Mouse (Mus musculus) lung, embryonic 15.5 days (tissue): Measurements from ENCODE around the gene Pfdn4. TPM values are rescaled to one million over a fixed set of nuclear protein-coding genes. Genes with fewer than 3 reads are reported as not detected.
"Not testable (repeated sequence)": the region's sequence is repeated elsewhere in the genome, so short reads cannot be mapped to it uniquely, and the experiment has no call there.

Source experiments
- ATAC-seq: fragments of 200-750 bp; cut with Nextera tagmentation; 2 replicates; pipeline ENCODE4 v1.8.0; 2017; ENCODE audit warnings: moderate number of reproducible peaks, borderline replicate concordance; ENCODE audit not compliant: low FRiP score, low TSS enrichment; ENCODE audit errors: extremely low read depth
- H3K27ac ChIP-seq: fragments of 300-500 bp; sonication (generic); 2 replicates; pipeline ENCODE4 v1.5.1; 2015; ENCODE audit warnings: moderate library complexity, mild to moderate bottlenecking, inconsistent platforms
- H3K27me3 ChIP-seq: fragments of 300-500 bp; sonication (generic); 2 replicates; pipeline ENCODE4 v1.6.1; 2015; ENCODE audit warnings: inconsistent platforms
- H3K36me3 ChIP-seq: fragments of 300-500 bp; sonication (generic); 2 replicates; pipeline ENCODE4 v1.6.1; 2015; ENCODE audit warnings: inconsistent platforms
- H3K4me1 ChIP-seq: fragments of 300-500 bp; sonication (generic); 2 replicates; pipeline ENCODE4 v1.6.1; 2015; ENCODE audit warnings: inconsistent platforms
- H3K4me2 ChIP-seq: fragments of 300-500 bp; sonication (generic); 2 replicates; pipeline ENCODE4 v1.6.1; 2015; ENCODE audit warnings: inconsistent platforms, mild to moderate bottlenecking, moderate library complexity
- H3K4me3 ChIP-seq: fragments of 300-500 bp; sonication (generic); 2 replicates; pipeline ENCODE4 v1.5.1; 2015; ENCODE audit warnings: mild to moderate bottlenecking, inconsistent platforms
- H3K9ac ChIP-seq: fragments of 300-500 bp; sonication (generic); 2 replicates; pipeline ENCODE4 v1.6.1; 2015; ENCODE audit warnings: inconsistent platforms
- H3K9me3 ChIP-seq: fragments of 300-500 bp; sonication (generic); 2 replicates; pipeline ENCODE4 v1.6.1; 2016; ENCODE audit warnings: inconsistent platforms
- WGBS: fragments of 180-500 bp; shearing (Covaris S2); methylation state at CpG from one replicate; pipeline ENCODE4 v1.1.7; 2015; 5-methylcytosine and 5-hydroxymethylcytosine counted together
- polyA plus RNA-seq: library from polyadenylated mRNA; unstranded; fragments of >200 nt; fragmentation: Nextera tagmentation; extraction: Ambion mirVana; gene quantifications from 2 replicates; pipeline ENCODE4 v1.2.1, GENCODE M21; 2015

Gene Pfdn4
- polyA plus RNA-seq, result 69.3 and 70.6 TPM in 2 replicates

DNA sequence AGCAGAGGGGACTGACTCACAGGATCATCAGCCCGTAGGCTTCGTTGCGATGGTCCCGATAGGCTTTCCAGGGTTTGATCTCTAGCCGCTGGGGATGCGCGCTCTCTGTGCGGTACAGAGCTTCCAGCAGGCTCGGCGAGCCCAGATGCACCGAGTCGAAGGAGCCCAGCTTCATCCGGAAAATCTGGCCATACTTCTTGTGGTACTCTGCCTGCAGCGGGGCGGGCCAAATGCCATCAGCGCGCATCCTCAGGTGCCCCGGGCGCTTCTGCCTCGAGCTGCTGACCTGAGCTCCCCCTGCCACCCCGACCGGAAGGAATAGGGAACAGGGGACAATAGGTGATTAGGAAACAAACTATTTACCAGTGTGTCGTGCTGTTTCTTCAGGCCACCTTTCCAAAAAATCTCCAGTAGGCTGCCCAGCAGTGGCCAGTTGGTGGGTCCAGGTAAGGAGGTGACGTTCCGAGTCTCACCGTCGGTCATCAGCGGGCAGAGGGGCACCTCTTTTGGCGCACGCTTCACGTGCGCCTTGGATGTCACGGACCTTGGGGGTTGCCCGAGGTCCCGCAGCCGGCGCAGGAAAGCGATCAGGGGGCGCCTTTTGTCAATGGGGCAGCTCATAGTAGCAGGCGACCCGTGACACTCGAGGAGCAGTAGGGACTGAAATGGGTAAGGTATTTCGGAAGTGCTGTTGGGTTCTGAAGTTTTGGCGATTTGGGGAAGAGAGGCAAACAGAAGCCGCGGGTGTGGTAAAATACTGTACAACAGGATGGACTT is at the start of gene Pfdn4:
Pfdn4 (plus strand) TSS at position 275 of the 777 bp plus-strand sequence.
- H3K9ac ChIP-seq, result no peak within 1 kb of the TSS
- H3K4me2 ChIP-seq, result peak within 1 kb of the TSS; percentile 41
- ATAC-seq, result no peak
- H3K9me3 ChIP-seq, result no peaks in the 10 kb centered on the region
- peaks cover 80% of the 10 kb centered on the region for H3K27me3 ChIP-seq
- under 1% methylated on average over 46 of the region's 46 CpGs for WGBS
- H3K4me1 ChIP-seq, result peaks cover 16% of the 10 kb centered on the region
- H3K4me3 ChIP-seq, result peak within 1 kb of the TSS; percentile 14; the same call in 1 of the 2 replicates
- H3K27ac ChIP-seq, result no peak within 1 kb of the TSS
- no peaks in the 10 kb centered on the region for H3K36me3 ChIP-seq

DNA sequence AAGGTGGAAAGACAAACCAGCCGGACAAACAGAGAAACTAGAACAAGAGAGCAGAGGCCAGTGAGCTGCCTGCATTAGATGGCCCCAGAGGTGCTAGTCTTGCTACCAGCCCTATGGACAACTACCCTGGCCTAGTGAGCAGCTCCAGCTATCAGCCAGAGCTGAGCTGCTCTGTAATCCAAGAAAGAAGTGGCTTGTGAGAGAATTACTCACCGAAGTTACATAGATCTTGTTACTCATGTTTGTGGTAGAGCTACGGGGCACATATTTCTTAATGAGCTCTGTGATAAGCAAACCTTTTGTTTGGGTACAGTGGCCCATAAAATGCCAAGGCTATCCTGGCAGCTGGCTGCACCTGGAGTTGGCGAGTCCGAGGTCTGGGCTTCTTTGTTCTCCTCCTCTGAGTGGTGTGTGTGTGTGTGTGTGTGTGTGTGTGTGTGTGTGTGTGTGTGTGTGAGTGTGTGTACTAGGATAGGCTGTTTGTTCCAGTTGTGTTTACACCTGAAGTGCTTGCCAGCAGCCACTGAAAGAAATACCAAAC is 49.3 kb upstream of the Pfdn4 start:
- Histone ChIP-seq H3K4me2 (no peak overlapping the region), H3K36me3 (no peaks in the 10 kb centered on the region), H3K4me3 (no peak overlapping the region), H3K27me3 (no peaks in the 10 kb centered on the region; the same call in 1 of the 2 replicates), H3K4me1 (peaks cover 9% of the 10 kb centered on the region), H3K27ac (no peak overlapping the region), H3K9ac (no peak overlapping the region), H3K9me3 (no peaks in the 10 kb centered on the region)
- ATAC-seq, result no peak
- 57% methylated on average over 5 of the region's 5 CpGs for WGBS

DNA sequence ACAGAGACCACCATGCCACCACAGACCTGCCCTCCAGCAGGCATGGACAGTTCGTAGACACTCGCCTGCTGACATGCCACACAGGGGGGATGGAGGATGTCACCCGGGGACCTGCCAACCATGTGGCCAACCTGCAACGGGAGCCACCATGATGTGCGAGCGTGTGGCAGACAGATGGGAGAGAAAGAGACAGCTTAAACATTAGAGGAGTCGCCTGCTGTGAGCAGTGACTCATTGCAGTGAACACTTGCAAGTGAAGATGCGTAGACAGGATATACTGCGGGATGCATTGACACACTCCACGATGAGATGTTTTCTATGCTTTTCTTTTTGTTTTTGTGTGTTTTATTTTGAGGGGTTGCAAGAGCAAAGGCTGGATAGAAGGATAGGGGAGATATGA is 48.6 kb upstream of the Pfdn4 start:
- 62% methylated on average over 10 of the region's 10 CpGs for WGBS
- Histone ChIP-seq H3K9ac (no peak overlapping the region), H3K4me3 (no peak overlapping the region), H3K4me1 (peaks cover 9% of the 10 kb centered on the region), H3K27me3 (no peaks in the 10 kb centered on the region), H3K36me3 (no peaks in the 10 kb centered on the region), H3K27ac (no peak overlapping the region), H3K4me2 (no peak overlapping the region), H3K9me3 (no peaks in the 10 kb centered on the region)
- ATAC-seq, result no peak

DNA sequence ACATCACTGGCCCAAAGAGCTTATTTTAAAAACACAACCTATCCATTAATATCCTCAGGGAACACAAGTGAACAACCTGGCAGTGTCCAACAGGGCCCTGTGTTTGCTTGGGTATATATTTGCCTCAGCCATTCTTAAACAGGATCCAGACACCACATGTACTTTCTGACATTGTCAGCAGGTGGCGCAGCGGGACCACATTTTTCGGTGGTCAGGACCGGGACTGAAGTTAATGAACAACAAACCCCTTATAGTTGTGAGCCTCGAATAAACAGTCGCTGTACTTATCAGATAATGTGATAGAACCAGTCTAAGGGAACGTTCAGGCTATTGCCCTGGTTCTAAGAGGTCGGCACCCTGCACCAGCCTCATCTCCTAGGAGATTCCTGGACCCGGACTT is 45.3 kb upstream of the Pfdn4 start:
- WGBS, result 5% methylated on average over 9 of the region's 9 CpGs
- peak; percentile 15; the same call in 1 of the 2 replicates for ATAC-seq
- H3K27ac ChIP-seq, result no peak overlapping the region
- H3K4me1 ChIP-seq, result peaks cover 5% of the 10 kb centered on the region
- H3K27me3 ChIP-seq, result no peaks in the 10 kb centered on the region
- no peak overlapping the region for H3K9ac ChIP-seq
- H3K36me3 ChIP-seq, result no peaks in the 10 kb centered on the region
- no peak overlapping the region for H3K4me3 ChIP-seq
- peak overlapping the region; percentile 34; the same call in 1 of the 2 replicates for H3K4me2 ChIP-seq
- no peaks in the 10 kb centered on the region for H3K9me3 ChIP-seq

DNA sequence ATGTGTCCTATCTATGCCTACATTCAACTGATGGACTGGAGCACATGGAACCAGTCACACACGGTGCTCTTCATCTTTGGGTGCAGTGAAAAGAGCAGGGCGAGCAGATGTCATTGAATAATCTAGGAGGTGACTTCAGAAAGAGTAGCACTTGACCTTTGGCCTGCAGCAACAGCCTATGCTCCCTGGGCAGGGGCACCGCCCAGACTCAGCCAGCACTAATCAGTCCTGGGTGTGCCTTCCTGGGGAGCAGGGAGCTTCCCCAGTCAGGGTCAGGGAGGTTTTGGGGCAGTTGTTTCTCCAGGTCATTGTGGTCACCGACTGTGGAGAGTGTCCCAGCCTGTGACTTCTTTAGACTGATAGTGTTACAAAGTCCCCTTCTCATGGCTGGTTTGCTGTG is 42.4 kb upstream of the Pfdn4 start:
- H3K27me3 ChIP-seq, ATAC-seq, H3K27ac ChIP-seq, H3K4me1 ChIP-seq, H3K4me2 ChIP-seq, H3K36me3 ChIP-seq, H3K9ac ChIP-seq, H3K4me3 ChIP-seq, H3K9me3 ChIP-seq: not testable (repeated sequence)
- WGBS, result 49% methylated on average over 3 of the region's 4 CpGs

DNA sequence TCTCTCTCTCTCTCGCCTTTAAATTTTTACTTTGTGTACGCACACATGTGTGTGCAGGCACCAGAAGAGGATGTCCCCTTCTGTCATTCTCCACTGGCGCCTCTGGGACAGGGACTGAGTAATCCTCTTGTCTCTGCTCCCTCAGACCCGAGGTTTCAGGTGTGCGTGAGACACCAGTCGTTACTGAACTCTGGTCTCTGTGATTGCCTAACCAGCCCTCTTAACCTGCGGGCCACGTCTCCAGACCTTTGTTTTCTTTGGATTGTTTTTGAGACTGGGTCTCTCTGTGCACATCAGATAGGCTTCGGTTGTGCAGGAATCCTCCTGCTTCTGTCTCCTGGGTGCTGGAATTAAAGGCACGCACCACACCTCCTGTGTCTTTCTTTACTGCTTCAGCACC is 37.0 kb upstream of the Pfdn4 start:
- H3K27me3 ChIP-seq, result no peaks in the 10 kb centered on the region; the same call in 1 of the 2 replicates

DNA sequence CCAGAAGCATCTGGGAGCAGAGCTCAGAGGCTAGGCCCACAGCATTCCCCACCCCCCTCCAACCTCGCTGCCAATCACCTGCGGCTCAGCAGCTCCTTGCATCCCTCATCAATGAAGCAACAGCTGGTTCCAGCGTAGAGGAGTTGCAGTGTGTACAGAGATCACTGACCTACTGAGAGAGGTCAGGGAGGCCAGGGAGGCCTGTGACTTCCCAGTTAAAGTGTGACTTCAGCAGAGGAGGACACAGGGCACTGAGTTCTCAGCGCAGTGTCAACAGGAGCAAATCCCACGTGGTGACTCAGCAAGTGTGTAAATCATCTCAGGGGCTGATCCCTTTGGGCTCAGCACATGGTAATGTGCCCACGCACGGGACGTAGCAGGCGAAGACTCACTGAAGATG is 36.4 kb upstream of the Pfdn4 start:
- ATAC-seq, result no peak
- Histone ChIP-seq H3K4me2 (no peak overlapping the region), H3K9ac (no peak overlapping the region), H3K9me3 (no peaks in the 10 kb centered on the region), H3K36me3 (no peaks in the 10 kb centered on the region), H3K27me3 (no peaks in the 10 kb centered on the region; the same call in 1 of the 2 replicates), H3K4me1 (no peaks in the 10 kb centered on the region), H3K4me3 (no peak overlapping the region), H3K27ac (no peak overlapping the region)
- 17% methylated on average over 9 of the region's 9 CpGs for WGBS

More for the DNA sequence above, 37.0 kb upstream of the Pfdn4 start:
- WGBS, result 58% methylated on average over 10 of the region's 10 CpGs
- no peaks in the 10 kb centered on the region for H3K4me1 ChIP-seq
- no peak overlapping the region for H3K4me3 ChIP-seq
- no peak overlapping the region for H3K9ac ChIP-seq
- ATAC-seq, result no peak
- no peak overlapping the region for H3K27ac ChIP-seq
- H3K9me3 ChIP-seq, result no peaks in the 10 kb centered on the region
- no peak overlapping the region for H3K4me2 ChIP-seq
- H3K36me3 ChIP-seq, result no peaks in the 10 kb centered on the region

DNA sequence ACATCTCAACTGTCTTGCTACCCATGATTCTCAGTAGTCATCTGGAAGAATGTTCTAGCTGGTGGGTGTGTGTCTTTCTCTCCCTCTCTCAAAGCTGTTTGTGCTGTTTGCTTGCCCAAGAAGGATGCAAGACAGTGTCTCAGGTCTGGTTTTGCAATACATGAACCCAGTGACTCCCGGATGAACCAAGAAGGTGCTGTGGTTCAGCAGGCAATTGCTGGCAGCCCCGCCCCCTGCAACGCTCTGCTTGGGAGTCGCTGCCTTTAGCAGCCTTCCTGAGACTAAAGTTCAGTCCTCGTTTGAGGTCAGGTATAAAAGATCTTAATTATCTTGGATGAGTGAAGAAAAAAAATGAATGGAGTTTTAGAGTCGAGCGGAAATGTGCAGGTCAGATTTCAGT is 34.6 kb upstream of the Pfdn4 start:
- WGBS, result 69% methylated on average over 7 of the region's 7 CpGs
- H3K27ac ChIP-seq, result no peak overlapping the region
- H3K36me3 ChIP-seq, result no peaks in the 10 kb centered on the region
- no peak overlapping the region for H3K4me2 ChIP-seq
- H3K27me3 ChIP-seq, result no peaks in the 10 kb centered on the region; the same call in 1 of the 2 replicates
- no peak for ATAC-seq
- H3K9ac ChIP-seq, result no peak overlapping the region
- no peak overlapping the region for H3K4me3 ChIP-seq
- no peaks in the 10 kb centered on the region for H3K9me3 ChIP-seq
- no peaks in the 10 kb centered on the region for H3K4me1 ChIP-seq

DNA sequence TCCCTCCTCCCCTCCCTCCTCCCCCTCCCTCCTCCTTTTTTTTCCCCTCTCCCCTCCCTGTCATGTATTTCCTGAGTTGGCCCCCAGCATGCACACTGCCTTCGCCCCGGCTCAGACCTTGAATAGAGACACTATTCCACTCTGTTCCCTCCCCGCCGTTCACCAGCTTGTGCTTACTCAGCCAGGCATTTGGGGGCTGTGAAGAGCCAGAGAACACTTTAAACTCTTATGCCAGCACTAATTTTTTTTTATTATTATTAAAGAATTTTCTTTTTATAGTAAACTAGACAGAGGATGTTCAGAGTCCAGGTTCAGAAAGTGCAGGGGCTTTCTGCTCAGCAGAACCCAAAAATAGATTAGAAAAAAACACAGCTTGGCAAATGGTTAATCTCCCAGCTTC is 31.4 kb upstream of the Pfdn4 start:
- Histone ChIP-seq H3K27me3 (no peaks in the 10 kb centered on the region; the same call in 1 of the 2 replicates), H3K4me3 (no peak overlapping the region)

DNA sequence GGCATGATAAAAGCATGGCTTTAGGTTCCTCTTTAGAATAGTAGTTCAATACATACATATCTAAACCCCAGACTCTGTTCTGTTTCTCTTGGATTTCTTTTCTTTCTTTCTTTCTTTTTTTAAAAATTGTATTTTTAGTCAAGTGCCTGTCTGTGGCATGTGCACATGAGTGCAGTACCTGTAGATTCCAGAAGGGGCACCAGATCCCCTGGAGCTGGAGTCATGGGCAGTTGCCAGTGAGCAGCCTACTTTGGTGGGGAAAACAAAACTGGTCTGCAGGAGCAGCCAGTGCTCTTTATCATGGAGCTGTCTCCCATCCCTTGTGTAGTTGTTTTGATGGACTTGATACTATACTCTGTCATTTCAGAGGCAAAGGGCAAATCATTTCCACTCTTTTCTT is 28.2 kb upstream of the Pfdn4 start:
- ATAC-seq, result no peak
- peaks cover 4% of the 10 kb centered on the region; the same call in 1 of the 2 replicates for H3K4me1 ChIP-seq
- no peak overlapping the region for H3K4me3 ChIP-seq
- no peak overlapping the region for H3K9ac ChIP-seq
- H3K36me3 ChIP-seq, result no peaks in the 10 kb centered on the region
- no peaks in the 10 kb centered on the region for H3K9me3 ChIP-seq
- no peak overlapping the region for H3K27ac ChIP-seq
- H3K4me2 ChIP-seq, result no peak overlapping the region
- no peaks in the 10 kb centered on the region for H3K27me3 ChIP-seq

More for the DNA sequence above, 31.4 kb upstream of the Pfdn4 start:
- 27% methylated on average over 4 of the region's 4 CpGs for WGBS
- no peak overlapping the region for H3K27ac ChIP-seq
- no peaks in the 10 kb centered on the region for H3K9me3 ChIP-seq
- no peak overlapping the region for H3K4me2 ChIP-seq
- ATAC-seq, result no peak
- no peak overlapping the region for H3K9ac ChIP-seq
- no peaks in the 10 kb centered on the region for H3K36me3 ChIP-seq
- H3K4me1 ChIP-seq, result peaks cover 4% of the 10 kb centered on the region; the same call in 1 of the 2 replicates

DNA sequence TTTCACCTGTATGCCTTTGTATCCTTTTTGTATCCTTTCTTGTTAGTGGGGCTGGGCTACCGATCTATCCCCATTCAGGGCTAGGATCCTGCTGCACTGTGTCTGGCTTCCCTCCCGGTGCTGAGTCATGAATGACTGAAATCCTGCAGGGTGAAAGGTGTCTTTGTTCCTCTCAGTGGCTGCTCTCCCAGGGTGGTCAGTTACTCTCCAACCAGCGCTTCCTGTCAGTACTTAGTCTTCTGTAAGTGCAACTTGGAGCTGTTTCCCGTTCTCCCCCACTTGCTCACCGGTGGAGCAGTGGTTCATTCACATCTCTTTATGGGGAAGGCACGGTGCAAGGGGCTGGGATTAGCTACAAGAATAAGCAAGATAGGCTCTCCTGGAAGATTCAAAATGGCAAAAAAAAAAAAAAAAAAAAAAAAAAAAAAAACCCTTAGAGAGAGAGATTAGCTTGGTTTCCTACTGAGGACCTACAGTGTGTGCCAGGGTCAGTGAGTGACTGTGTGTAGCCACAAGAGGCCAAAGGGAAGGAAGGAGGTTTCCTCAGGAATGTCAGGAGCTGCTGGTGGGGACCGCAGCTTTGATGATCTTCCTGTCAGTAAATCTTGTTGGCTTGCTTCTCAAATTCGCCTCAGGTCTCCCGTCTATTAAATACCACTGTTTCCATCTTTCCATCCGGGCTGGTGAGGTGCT is 26.5 kb upstream of the Pfdn4 start:
- H3K27ac ChIP-seq, result peak overlapping the region; percentile 33; the same call in 1 of the 2 replicates
- ATAC-seq, result no peak
- no peak overlapping the region for H3K9ac ChIP-seq
- H3K27me3 ChIP-seq, result no peaks in the 10 kb centered on the region
- no peak overlapping the region for H3K4me2 ChIP-seq
- no peak overlapping the region for H3K4me3 ChIP-seq
- H3K9me3 ChIP-seq, result no peaks in the 10 kb centered on the region
- peaks cover 4% of the 10 kb centered on the region; the same call in 1 of the 2 replicates for H3K4me1 ChIP-seq
- 6% methylated on average over 10 of the region's 10 CpGs for WGBS
- H3K36me3 ChIP-seq, result no peaks in the 10 kb centered on the region

DNA sequence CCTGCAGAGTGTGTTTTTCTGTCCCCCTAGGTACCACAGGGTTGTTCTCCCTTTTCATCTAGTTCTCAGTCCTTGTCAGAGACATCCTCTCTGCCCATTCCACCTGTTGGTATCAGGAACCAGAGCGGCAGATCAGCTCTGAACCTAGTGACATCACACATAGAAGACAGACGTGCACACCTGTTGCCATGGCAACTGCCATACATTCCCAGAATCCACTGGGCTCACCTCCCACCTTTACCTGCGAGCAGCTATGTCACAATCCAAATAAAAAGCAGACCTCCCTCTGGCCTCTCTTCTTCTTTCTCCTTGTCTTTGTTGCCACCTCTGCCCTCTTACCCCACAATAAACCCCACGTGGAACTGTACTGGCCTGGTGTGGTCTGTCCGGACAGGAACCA is 25.6 kb upstream of the Pfdn4 start:
- 55% methylated on average over 5 of the region's 5 CpGs for WGBS
- Histone ChIP-seq H3K9me3 (no peaks in the 10 kb centered on the region), H3K4me1 (peaks cover 4% of the 10 kb centered on the region; the same call in 1 of the 2 replicates), H3K4me3 (no peak overlapping the region), H3K27ac (no peak overlapping the region), H3K27me3 (no peaks in the 10 kb centered on the region), H3K9ac (no peak overlapping the region), H3K4me2 (no peak overlapping the region), H3K36me3 (no peaks in the 10 kb centered on the region)
- no peak for ATAC-seq
